Mouse (Mus musculus): ENCODE measurements at regions not wholly inside any gene's neighbourhood (a gene's known extent, or its start where the extent isn't known, plus 50 kb on each side); places are given as distances from the start of the nearest gene placed in this dataset.
"Not testable (repeated sequence)": the region's sequence is repeated elsewhere in the genome, so short reads cannot be mapped to it uniquely, and the experiment has no call there.

DNA sequence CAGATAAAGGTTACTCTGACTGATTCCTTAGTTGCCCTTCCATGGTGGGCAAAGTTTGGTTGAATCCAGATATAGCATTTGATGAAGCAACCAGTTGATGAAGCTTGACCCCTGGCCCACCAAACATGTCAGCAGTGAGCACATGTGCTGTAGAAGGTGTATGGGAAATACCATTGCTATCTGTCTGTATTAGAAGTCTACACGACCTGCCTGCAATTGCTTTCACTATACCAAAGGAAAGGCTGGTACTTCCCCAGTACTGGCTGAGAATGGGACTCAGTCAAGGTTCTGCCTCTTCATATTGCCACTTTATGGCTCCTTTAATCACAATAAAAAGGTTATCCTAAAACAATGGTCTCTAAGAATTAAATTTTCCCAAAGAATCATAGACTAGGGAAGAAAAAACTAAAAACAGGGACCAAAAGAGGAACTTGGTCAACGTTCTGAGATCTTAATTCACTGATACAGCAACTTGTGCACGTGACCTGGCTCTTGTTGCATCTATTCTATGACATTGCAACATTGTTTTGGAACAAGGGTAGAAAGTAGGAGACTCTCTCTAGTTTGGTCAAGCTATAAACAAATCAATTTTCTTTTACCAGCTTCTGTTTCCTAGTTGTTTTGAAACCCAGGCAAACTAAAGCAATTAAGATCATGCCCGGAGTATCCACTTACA, 284.0 kb downstream of the Rapgef2 start:
- peak; percentile 75 for DNase-seq (ENCODE audit: low read depth)

DNA sequence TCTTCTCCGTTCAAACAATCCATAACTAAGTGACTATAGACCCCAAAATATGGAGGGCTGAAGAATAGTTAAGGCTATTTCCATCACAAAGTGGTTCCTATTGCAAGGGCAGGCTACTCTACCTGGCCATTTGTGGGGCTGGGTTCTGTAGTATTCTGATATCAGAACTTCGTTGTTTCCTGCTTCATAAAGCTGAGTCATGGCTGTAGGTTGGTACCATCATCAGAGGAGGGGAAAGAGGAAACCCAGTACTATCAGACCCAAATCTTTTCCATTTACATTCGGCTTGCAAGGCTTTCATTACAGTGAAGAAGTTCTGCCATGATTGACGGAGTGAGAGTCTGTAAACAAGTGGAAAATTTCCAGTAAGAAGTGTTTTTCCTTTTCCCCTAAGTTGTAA, 284.6 kb downstream of the Rapgef2 start:
- DNase-seq (ENCODE audit: low read depth), result peak; percentile 68

DNA sequence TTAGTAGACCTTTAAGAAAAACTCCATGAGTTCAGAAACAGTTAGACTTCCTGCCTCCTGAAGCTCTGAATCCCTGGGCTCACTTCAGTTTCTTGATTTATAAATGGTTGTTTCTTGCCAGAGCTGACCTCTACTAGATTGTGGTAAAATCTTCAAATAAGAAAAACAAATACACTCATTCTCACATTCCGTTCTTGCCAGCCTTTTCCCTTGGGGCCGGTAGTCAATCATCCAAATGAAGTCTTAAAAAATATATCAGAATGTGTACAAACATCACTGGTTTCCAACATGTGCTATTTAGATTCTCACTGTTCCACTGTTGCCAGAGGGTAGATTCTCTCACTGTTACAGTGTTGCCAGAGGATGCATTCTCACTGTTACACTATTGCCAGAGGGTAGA, 286.0 kb downstream of the Rapgef2 start:
- no peak for DNase-seq (ENCODE audit: low read depth)

DNA sequence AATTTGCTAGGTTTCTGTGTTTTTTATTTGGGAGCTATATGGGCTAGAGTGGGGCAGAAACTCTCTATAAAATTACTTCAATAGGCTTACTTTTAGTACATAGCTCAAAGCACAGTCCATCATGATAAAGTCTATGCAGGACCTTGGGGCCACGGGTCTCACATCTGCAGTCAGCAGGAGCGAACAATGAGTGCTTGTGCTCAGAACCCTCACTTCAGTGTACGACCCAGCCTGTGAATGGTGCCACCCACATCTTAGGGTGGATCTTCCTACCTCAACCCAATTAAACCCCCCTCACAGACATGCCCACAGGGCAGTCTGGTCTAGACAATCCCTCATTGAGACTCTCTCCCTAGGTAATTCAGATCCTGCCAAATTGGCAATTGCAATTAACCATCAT, 286.5 kb downstream of the Rapgef2 start:
- no peak for DNase-seq (ENCODE audit: low read depth)

DNA sequence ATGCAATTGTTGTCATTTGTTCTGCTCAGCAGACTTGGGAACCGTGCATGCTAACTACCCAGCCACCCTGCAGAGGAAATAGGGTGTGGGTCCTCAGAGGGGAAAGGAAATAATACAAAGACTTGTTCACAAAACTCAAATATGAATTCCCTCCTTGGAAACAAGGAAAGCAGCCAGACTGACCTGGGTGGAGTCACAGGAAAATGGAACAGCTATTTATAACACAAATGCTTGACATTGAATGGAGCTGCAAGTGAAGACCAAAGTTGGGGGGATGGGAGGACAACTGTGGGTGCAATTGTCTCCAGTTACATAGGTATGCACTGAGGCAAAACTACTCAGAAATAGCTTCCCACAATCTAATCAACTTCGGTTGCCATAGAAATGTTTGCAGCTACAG, 298.2 kb downstream of the Rapgef2 start:
- DNase-seq (ENCODE audit: low read depth), result no peak

DNA sequence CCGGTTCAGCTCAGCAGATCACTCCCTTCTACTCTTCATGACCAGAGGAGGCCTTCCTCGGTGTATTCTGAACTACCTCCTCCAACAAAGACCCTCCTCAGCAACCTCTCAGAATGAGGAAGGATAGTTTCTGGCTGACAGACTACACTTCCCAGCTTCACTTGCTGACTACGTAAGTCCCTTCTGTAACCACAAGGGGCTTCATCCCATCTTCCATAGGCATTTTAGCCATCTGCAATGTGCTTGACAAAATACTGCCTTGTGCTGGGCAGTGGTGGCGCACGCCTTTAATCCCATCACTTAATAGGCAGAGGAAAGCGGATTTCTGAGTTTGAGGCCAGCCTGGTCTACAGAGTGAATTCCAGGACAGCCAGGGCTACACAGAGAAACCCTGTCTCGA, 299.6 kb downstream of the Rapgef2 start:
- DNase-seq (ENCODE audit: low read depth), result no peak

DNA sequence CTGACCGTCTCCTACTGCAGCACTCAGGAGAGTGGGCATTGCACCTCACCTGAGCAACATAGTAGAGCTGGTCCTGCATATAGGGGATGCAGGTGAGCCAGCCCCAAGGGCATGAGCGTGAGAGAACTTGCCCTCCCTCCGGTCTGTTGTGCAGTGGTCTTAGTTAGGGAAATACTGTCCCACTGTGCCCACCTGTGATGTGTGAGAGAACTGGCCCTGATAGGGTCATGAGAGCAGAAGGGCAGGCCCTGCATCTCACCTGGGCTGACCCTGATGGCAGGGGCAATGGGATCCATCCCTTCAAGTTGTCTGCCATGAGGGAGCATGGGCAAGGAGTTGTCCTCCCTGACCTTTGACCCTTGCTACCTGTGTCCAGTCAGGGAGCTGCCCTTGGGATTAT, 305.3 kb downstream of the Rapgef2 start:
- no peak for DNase-seq (ENCODE audit: low read depth)

GRCm38 (mm10) chr3:78978781-78979180, 307.5 kb downstream of the Rapgef2 start:
- DNase-seq (ENCODE audit: low read depth), result no peak

GRCm38 (mm10) chr3:78966683-78967549, 319.4 kb downstream of the Rapgef2 start:
- DNase-seq (ENCODE audit: low read depth), result not testable (repeated sequence)

- DNase-seq (ENCODE audit: low read depth), result peak; percentile 96
Measured at GRCm38 (mm10) chr3:78964231-78964858, 322.0 kb downstream of the Rapgef2 start.

DNA sequence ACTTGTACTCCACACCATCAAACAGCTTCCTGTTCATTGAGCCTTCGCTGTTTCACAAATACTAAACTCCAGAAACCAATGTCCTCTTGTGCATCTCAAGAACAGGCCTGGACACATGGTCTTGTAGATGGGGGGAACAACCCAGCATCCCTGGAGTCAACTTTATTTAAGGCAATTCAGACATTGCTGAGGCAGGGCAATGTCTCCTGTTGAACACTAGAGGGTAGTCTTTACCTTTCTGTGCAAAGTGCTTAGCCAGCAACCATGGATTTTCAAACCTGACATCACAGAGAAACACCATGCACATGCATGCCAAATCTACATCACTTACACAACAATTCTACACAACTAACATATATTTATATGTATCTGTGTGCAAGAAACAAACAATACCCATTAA, 327.5 kb downstream of the Rapgef2 start:
- peak; percentile 81 for DNase-seq (ENCODE audit: low read depth)

GRCm38 (mm10) chr3:78955364-78955763, 331.0 kb downstream of the Rapgef2 start:
- no peak for DNase-seq (ENCODE audit: low read depth)

DNA sequence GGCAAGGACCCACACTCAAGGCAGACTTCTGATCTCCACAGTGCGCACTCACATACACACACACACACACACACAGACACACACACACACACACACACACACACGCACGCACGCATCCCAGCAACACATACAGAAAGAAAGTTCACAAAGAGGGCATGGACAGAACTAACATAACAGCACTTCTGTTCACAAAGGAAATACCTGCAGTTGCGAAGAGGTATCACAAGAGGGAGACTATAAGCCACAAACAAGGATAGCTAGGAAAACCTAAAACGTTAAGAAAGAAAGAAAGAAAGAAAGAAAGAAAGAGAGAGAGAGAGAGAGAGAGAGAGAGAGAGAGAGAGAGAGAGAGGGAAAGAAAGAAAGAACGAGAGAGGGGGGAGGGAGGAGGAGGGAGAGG, 336.9 kb downstream of the Rapgef2 start:
- DNase-seq (ENCODE audit: low read depth), result peak; percentile 53

DNA sequence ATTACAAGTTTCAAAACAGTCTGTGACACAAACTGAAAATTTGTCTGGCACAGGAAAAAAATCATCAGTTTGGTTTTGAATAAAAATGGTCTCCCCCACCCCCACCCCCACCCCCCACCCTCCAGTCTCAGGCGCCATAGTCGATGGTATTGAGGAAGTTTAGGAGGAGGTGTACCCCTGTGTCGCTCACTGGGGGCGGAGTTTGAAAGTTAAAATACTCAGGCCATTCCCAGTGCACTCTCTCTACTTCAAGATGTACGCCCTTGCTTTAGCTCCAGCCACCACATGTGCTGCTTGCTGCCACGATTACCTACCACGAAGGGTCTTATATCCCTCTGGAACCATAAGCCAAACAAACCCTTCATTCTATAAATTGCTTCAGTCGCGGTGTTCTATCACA, 337.6 kb downstream of the Rapgef2 start:
- DNase-seq (ENCODE audit: low read depth), result no peak

- DNase-seq (ENCODE audit: low read depth), result peak; percentile 85
Measured at GRCm38 (mm10) chr3:78948171-78948570, 338.1 kb downstream of the Rapgef2 start.

DNA sequence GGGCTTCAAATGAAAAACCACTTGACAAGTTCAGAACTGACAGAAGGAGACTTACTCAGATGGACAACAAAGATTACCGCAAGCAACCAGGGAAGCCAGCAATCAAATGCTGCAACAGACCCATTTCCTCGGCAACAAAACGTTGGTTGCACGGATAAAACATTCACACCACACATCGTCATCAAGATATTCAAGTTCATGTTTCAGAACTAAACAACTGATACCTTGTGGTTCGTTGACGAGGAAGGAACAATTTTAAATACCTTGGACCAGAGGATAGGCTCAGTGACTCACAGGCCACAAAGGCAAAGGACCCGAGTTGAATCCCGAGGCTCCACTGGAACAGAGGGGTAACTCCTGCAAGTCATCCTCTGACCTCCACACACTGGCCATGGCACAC, 339.1 kb downstream of the Rapgef2 start:
- peak; percentile 87 for DNase-seq (ENCODE audit: low read depth)

DNA sequence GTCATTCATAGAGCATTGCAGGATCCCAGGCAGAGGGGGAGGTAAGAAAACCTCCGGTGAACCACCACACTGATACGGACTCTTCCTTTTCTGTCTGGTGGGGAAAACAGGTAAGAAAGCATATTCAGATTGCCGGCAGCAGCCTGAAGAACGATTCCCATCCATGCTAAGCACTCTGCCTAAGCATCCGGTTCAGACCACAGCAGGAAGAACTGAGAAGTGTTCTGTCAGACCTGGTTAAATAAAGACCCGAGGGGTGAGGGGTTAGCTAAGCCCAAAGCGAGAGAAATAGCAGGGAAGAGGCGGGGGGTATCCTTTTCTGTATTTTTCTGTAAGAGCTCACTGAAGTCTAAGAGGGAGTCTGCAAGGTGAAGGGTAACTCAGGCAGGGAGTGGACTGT, 342.1 kb downstream of the Rapgef2 start:
- DNase-seq (ENCODE audit: low read depth), result peak; percentile 27

DNA sequence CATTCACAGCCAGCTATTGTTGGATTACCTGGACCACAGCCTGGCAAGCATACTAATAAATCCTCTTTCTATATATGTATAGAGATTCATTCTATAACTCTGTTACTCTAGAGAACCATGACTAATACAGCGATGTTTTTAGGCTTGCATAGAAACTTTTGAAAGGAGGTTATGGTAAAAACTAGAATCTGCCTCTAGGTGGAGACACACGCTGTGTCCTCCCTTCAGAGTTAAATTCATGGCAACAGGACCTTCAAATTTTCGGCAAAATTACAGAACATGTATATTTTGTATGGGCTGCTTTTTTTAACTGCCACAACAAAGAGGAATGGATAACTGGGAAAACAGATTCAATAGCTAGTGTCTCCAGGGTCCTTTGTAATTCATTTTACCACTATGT, 353.3 kb downstream of the Rapgef2 start:
- DNase-seq (ENCODE audit: low read depth), result peak; percentile 32

DNA sequence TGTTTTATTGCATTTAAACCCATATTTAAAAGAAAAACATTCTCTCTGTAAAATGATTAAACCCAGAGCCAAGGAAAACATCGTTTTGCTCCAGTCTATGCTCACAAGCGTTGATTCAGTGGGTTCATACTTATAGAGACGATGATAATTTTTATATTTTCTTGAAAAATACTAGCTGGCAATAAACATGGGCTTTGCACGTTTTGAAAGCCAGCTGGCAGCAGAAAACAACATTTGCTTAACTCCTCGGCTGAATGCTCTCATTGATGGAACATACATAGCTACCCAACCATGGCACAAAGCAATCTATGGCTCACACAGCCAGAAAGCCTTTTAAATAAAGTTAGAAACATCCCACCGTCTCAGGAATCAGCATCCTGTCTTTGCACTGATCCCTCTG, 366.5 kb downstream of the Rapgef2 start:
- DNase-seq (ENCODE audit: low read depth), result no peak

- DNase-seq (ENCODE audit: low read depth), result peak; percentile 87
Measured at GRCm38 (mm10) chr3:78919407-78919806, 366.9 kb downstream of the Rapgef2 start.

GRCm38 (mm10) chr3:78908196-78908844, 378.0 kb downstream of the Rapgef2 start:
- no peak for DNase-seq (ENCODE audit: low read depth)

DNA sequence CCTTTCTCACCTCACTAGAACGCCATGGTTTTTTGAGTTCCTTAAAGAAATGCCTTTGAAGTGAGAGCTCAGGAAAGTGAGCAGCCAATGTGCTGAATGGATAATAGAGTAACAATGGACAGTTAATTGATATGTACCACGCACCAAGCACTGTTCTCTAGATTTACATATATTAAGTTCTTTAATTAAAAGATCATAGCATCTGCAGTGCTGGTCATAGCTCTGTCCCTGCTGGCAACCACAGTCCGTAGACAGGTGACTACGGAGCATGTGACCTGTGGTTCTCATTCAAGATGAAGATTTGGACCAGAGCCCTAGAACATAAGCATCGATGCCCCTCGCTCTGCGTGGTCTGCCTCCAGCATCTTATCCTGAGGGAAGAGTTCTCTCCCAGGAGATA, 378.5 kb downstream of the Rapgef2 start:
- DNase-seq (ENCODE audit: low read depth), result no peak
